Mouse (Mus musculus) heart, postnatal 0 days (tissue): ENCODE data around the gene Dip2a.

Experiments
- CTCF ChIP-seq: IDR thresholded peaks from 2 replicates; pipeline ENCODE4 v1.5.1; 2016; ENCODE audit warnings: antibody characterized with exemption, control low read depth, low read depth
- EP300 ChIP-seq: IDR thresholded peaks from 2 replicates; pipeline ENCODE4 v1.6.1; 2016; ENCODE audit warnings: antibody characterized with exemption, low read depth

DNA sequence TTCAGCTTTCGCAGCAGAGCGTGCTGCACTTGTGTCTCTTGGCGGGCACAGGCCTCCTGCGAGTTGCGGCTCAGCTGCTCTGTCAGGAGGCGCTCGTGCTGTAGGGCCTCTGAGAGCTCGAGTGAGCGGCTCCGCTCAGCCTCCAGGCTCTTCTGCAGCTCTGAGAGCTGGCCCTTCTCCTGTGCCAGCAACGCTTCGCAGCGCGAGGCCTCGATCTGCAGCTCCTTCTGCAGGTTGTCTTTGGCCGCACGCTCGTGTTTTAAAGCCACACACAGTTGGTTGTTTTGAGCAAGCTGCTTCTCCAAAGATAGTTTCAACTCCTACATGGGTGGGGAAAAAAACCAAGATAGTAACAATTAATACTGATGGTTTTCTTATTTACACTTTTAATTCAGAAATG lies 29.9 kb upstream of the Dip2a start:
- TF ChIP-seq CTCF (no peak), EP300 (no peak)
